Mouse (Mus musculus): ENCODE results near the gene Aarsd1.
"Not testable (repeated sequence)": the region's sequence is repeated elsewhere in the genome, so short reads cannot be mapped to it uniquely, and the experiment has no call there.

Gene Aarsd1

GRCm38 (mm10) chr11:101447786-101448185, 30.4 kb upstream of the Aarsd1 start:
- DNase-seq (ENCODE audit: low spot score in 2 of 2): no peak

- DNase-seq (ENCODE audit: low spot score in 2 of 2): not testable (repeated sequence)
These were observed 29.4 kb upstream of the Aarsd1 start for GRCm38 (mm10) chr11:101446860-101447259.

GRCm38 (mm10) chr11:101446319-101446718, 28.9 kb upstream of the Aarsd1 start:
- no peak for DNase-seq (ENCODE audit: low spot score in 2 of 2)

GRCm38 (mm10) chr11:101442760-101443159, 25.3 kb upstream of the Aarsd1 start:
- DNase-seq (ENCODE audit: low spot score in 2 of 2): peak in 1 of 2 experiments; percentile 29

GRCm38 (mm10) chr11:101442127-101442693, 24.8 kb upstream of the Aarsd1 start, which contains the start of gene Rpl27:
Rpl27 (plus strand) TSS chr11:101442298.
- DNase-seq (ENCODE audit: low spot score in 2 of 2): peak; percentile 98

- not testable (repeated sequence) for DNase-seq (ENCODE audit: low spot score in 2 of 2)
These were observed 24.2 kb upstream of the Aarsd1 start for GRCm38 (mm10) chr11:101441450-101442126.

- not testable (repeated sequence) for DNase-seq (ENCODE audit: low spot score in 2 of 2)
These were observed 20.6 kb upstream of the Aarsd1 start for GRCm38 (mm10) chr11:101438006-101438405.

GRCm38 (mm10) chr11:101436916-101437315, 19.5 kb upstream of the Aarsd1 start:
- no peak for DNase-seq (ENCODE audit: low spot score in 2 of 2)

- no peak for DNase-seq (ENCODE audit: low spot score in 2 of 2)
These were observed 18.4 kb upstream of the Aarsd1 start for GRCm38 (mm10) chr11:101435831-101436230.

- DNase-seq (ENCODE audit: low spot score in 2 of 2): no peak
These were observed 16.0 kb upstream of the Aarsd1 start for GRCm38 (mm10) chr11:101433396-101433795.

GRCm38 (mm10) chr11:101431327-101431726, 13.9 kb upstream of the Aarsd1 start:
- no peak for DNase-seq (ENCODE audit: low spot score in 2 of 2)

- no peak for DNase-seq (ENCODE audit: low spot score in 2 of 2)
These were observed 8.8 kb upstream of the Aarsd1 start for GRCm38 (mm10) chr11:101426165-101426564.

- peak; percentile 96 to 97 for DNase-seq (ENCODE audit: low spot score in 2 of 2)
These were observed 7.8 kb upstream of the Aarsd1 start, which contains the start of the genes Rundc1 and Ptges3l for GRCm38 (mm10) chr11:101424925-101425813. Rundc1 (plus strand) TSS chr11:101425085. Ptges3l (minus strand) TSS chr11:101425333.

GRCm38 (mm10) chr11:101424105-101424851, 6.9 kb upstream of the Aarsd1 start, which contains the start of gene Gm27029:
Gm27029 (minus strand) TSS chr11:101424796.
- no peak for DNase-seq (ENCODE audit: low spot score in 2 of 2)

GRCm38 (mm10) chr11:101420148-101420547, 2.7 kb upstream of the Aarsd1 start:
- no peak for DNase-seq (ENCODE audit: low spot score in 2 of 2)

GRCm38 (mm10) chr11:101419610-101420009, 2.2 kb upstream of the Aarsd1 start:
- DNase-seq (ENCODE audit: low spot score in 2 of 2): no peak

- no peak for DNase-seq (ENCODE audit: low spot score in 2 of 2)
These were observed 1.6 kb upstream of the Aarsd1 start for GRCm38 (mm10) chr11:101418991-101419390.

GRCm38 (mm10) chr11:101416433-101417100, 848 bp downstream of the Aarsd1 start:
- no peak for DNase-seq (ENCODE audit: low spot score in 2 of 2)

GRCm38 (mm10) chr11:101415306-101415705, 2.1 kb downstream of the Aarsd1 start:
- no peak for DNase-seq (ENCODE audit: low spot score in 2 of 2)

- peak; percentile 35 to 49 for DNase-seq (ENCODE audit: low spot score in 2 of 2)
These were observed 22.3 kb downstream of the Aarsd1 start for GRCm38 (mm10) chr11:101395110-101395509.

- no peak for DNase-seq (ENCODE audit: low spot score in 2 of 2)
These were observed 35.6 kb downstream of the Aarsd1 start for GRCm38 (mm10) chr11:101381817-101382216.
